Mouse (Mus musculus): Measurements from ENCODE around the gene Gm10570. TPM values are rescaled to one million over a fixed set of nuclear protein-coding genes. Genes with fewer than 3 reads are reported as not detected.

Gm10570 gene
- polyA plus RNA-seq, 1 experiment from 2014 or later: 1.9 TPM

- Histone ChIP-seq H3K4me1 (replicated peaks) (peaks cover 27% of the 10 kb centered on the region), H3K27ac (replicated peaks) (no peak overlapping the region), H3K4me3 (no peak overlapping the region), H3K9me3 (no peaks in the 10 kb centered on the region), H3K4me2 (no peak overlapping the region), H3K27me3 (no peaks in the 10 kb centered on the region), H3K36me3 (no peaks in the 10 kb centered on the region), H3K9ac (no peak overlapping the region)
- 70% methylated on average over 7 of the region's 7 CpGs for WGBS
- ATAC-seq (ENCODE audit: low FRiP score, low read depth): no peak
Measured at GRCm38 (mm10) chr4:130276573-130277176, 31.8 kb downstream of the Gm10570 start.

GRCm38 (mm10) chr4:130275823-130276105 is 32.7 kb downstream of the Gm10570 start:
- Histone ChIP-seq H3K27ac (replicated peaks) (peak overlapping the region; percentile 93; the same call in 1 of the 2 replicates), H3K36me3 (no peaks in the 10 kb centered on the region), H3K27me3 (no peaks in the 10 kb centered on the region), H3K4me3 (peak overlapping the region; percentile 80), H3K9me3 (no peaks in the 10 kb centered on the region), H3K4me2 (peak overlapping the region; percentile 93), H3K9ac (peak overlapping the region; percentile 65), H3K4me1 (replicated peaks) (peaks cover 27% of the 10 kb centered on the region)
- 38% methylated on average over 5 of the region's 5 CpGs for WGBS
- no peak for ATAC-seq (ENCODE audit: low FRiP score, low read depth)

- H3K4me3 ChIP-seq: peak overlapping the region; percentile 80
- H3K27ac ChIP-seq (replicated peaks): peak overlapping the region; percentile 93
- under 1% methylated on average over 60 of the region's 62 CpGs for WGBS
- H3K4me1 ChIP-seq (replicated peaks): peaks cover 27% of the 10 kb centered on the region
- H3K27me3 ChIP-seq: no peaks in the 10 kb centered on the region
- H3K36me3 ChIP-seq: no peaks in the 10 kb centered on the region
- H3K9me3 ChIP-seq: no peaks in the 10 kb centered on the region
- peak overlapping the region; percentile 93 for H3K4me2 ChIP-seq
- H3K9ac ChIP-seq: peak overlapping the region; percentile 65
- peak; percentile 25; the same call in 1 of the 2 replicates for ATAC-seq (ENCODE audit: low FRiP score, low read depth)
Measured at GRCm38 (mm10) chr4:130275016-130275822, 33.3 kb downstream of the Gm10570 start.

GRCm38 (mm10) chr4:130274346-130275015 is 34.0 kb downstream of the Gm10570 start:
- Histone ChIP-seq H3K9ac (peak overlapping the region; percentile 65), H3K9me3 (no peaks in the 10 kb centered on the region), H3K4me3 (peak overlapping the region; percentile 80), H3K4me1 (replicated peaks) (peaks cover 27% of the 10 kb centered on the region), H3K27me3 (no peaks in the 10 kb centered on the region), H3K36me3 (no peaks in the 10 kb centered on the region), H3K27ac (replicated peaks) (peak overlapping the region; percentile 93), H3K4me2 (peak overlapping the region; percentile 93)
- WGBS: under 1% methylated on average over 29 of the region's 29 CpGs
- peak; percentile 74 for ATAC-seq (ENCODE audit: low FRiP score, low read depth)

GRCm38 (mm10) chr4:130273698-130274345 is 34.7 kb downstream of the Gm10570 start:
- no peaks in the 10 kb centered on the region for H3K9me3 ChIP-seq
- H3K9ac ChIP-seq: peak overlapping the region; percentile 65
- peak overlapping the region; percentile 93 for H3K4me2 ChIP-seq
- H3K4me3 ChIP-seq: peak overlapping the region; percentile 80
- H3K27me3 ChIP-seq: no peaks in the 10 kb centered on the region
- H3K27ac ChIP-seq (replicated peaks): peak overlapping the region; percentile 93
- H3K36me3 ChIP-seq: no peaks in the 10 kb centered on the region
- WGBS: 8% methylated on average over 10 of the region's 12 CpGs
- ATAC-seq (ENCODE audit: low FRiP score, low read depth): peak; percentile 63
- H3K4me1 ChIP-seq (replicated peaks): peaks cover 27% of the 10 kb centered on the region

GRCm38 (mm10) chr4:130270611-130271347 is 37.7 kb downstream of the Gm10570 start:
- 88% methylated on average over 6 of the region's 6 CpGs for WGBS
- Histone ChIP-seq H3K9me3 (no peaks in the 10 kb centered on the region), H3K4me1 (replicated peaks) (peaks cover 26% of the 10 kb centered on the region), H3K27ac (replicated peaks) (no peak overlapping the region), H3K4me2 (no peak overlapping the region), H3K27me3 (no peaks in the 10 kb centered on the region), H3K4me3 (no peak overlapping the region), H3K36me3 (no peaks in the 10 kb centered on the region), H3K9ac (no peak overlapping the region)
- no peak for ATAC-seq (ENCODE audit: low FRiP score, low read depth)

GRCm38 (mm10) chr4:130270089-130270488 is 38.4 kb downstream of the Gm10570 start:
- no peak overlapping the region for H3K9ac ChIP-seq
- WGBS: 52% methylated on average over 8 of the region's 8 CpGs
- no peak for ATAC-seq (ENCODE audit: low FRiP score, low read depth)
- H3K4me1 ChIP-seq (replicated peaks): peaks cover 21% of the 10 kb centered on the region
- H3K27ac ChIP-seq (replicated peaks): no peak overlapping the region
- H3K36me3 ChIP-seq: no peaks in the 10 kb centered on the region
- no peak overlapping the region for H3K4me2 ChIP-seq
- no peaks in the 10 kb centered on the region for H3K9me3 ChIP-seq
- H3K27me3 ChIP-seq: no peaks in the 10 kb centered on the region
- no peak overlapping the region for H3K4me3 ChIP-seq

GRCm38 (mm10) chr4:130268736-130269135 is 39.7 kb downstream of the Gm10570 start:
- H3K36me3 ChIP-seq: no peaks in the 10 kb centered on the region
- no peak overlapping the region for H3K9ac ChIP-seq
- no peak overlapping the region for H3K27ac ChIP-seq (replicated peaks)
- ATAC-seq (ENCODE audit: low FRiP score, low read depth): no peak
- H3K4me3 ChIP-seq: no peak overlapping the region
- 85% methylated on average over 10 of the region's 10 CpGs for WGBS
- H3K4me2 ChIP-seq: no peak overlapping the region
- peaks cover 30% of the 10 kb centered on the region for H3K4me1 ChIP-seq (replicated peaks)
- H3K9me3 ChIP-seq: no peaks in the 10 kb centered on the region
- H3K27me3 ChIP-seq: no peaks in the 10 kb centered on the region

- no peak overlapping the region for H3K27ac ChIP-seq (replicated peaks)
- H3K4me3 ChIP-seq: no peak overlapping the region
- no peak overlapping the region for H3K4me2 ChIP-seq
- no peak for ATAC-seq (ENCODE audit: low FRiP score, low read depth)
- H3K36me3 ChIP-seq: peaks cover 11% of the 10 kb centered on the region; the same call in 1 of the 2 replicates
- 87% methylated on average over 7 of the region's 7 CpGs for WGBS
- H3K27me3 ChIP-seq: no peaks in the 10 kb centered on the region
- no peaks in the 10 kb centered on the region for H3K9me3 ChIP-seq
- no peak overlapping the region for H3K9ac ChIP-seq
- H3K4me1 ChIP-seq (replicated peaks): peaks cover 15% of the 10 kb centered on the region
Measured at GRCm38 (mm10) chr4:130267069-130267468, 41.4 kb downstream of the Gm10570 start.

- WGBS: 73% methylated on average over 9 of the region's 9 CpGs
- H3K36me3 ChIP-seq: peaks cover 12% of the 10 kb centered on the region; the same call in 1 of the 2 replicates
- no peak for ATAC-seq (ENCODE audit: low FRiP score, low read depth)
- H3K27me3 ChIP-seq: no peaks in the 10 kb centered on the region
- no peak overlapping the region for H3K4me2 ChIP-seq
- no peaks in the 10 kb centered on the region for H3K9me3 ChIP-seq
- H3K4me3 ChIP-seq: no peak overlapping the region
- H3K9ac ChIP-seq: no peak overlapping the region
- H3K4me1 ChIP-seq (replicated peaks): peaks cover 15% of the 10 kb centered on the region
- H3K27ac ChIP-seq (replicated peaks): no peak overlapping the region
Measured at GRCm38 (mm10) chr4:130266601-130267000, 41.9 kb downstream of the Gm10570 start.

- Histone ChIP-seq H3K4me1 (replicated peaks) (peaks cover 15% of the 10 kb centered on the region), H3K9ac (no peak overlapping the region), H3K9me3 (no peaks in the 10 kb centered on the region), H3K27me3 (no peaks in the 10 kb centered on the region), H3K27ac (replicated peaks) (no peak overlapping the region), H3K36me3 (peaks cover 12% of the 10 kb centered on the region; the same call in 1 of the 2 replicates), H3K4me3 (no peak overlapping the region), H3K4me2 (0 out of 2 replicates have a peak overlapping the region, but pooled peaks have one; percentile 14)
- 24% methylated on average over 24 of the region's 24 CpGs for WGBS
- no peak for ATAC-seq (ENCODE audit: low FRiP score, low read depth)
Measured at GRCm38 (mm10) chr4:130264698-130265349, 43.6 kb downstream of the Gm10570 start.

Measured in hindbrain, embryonic 15.5 days (tissue).